Mouse (Mus musculus): ENCODE measurements around the gene Ckap2l.

Ckap2l gene

DNA sequence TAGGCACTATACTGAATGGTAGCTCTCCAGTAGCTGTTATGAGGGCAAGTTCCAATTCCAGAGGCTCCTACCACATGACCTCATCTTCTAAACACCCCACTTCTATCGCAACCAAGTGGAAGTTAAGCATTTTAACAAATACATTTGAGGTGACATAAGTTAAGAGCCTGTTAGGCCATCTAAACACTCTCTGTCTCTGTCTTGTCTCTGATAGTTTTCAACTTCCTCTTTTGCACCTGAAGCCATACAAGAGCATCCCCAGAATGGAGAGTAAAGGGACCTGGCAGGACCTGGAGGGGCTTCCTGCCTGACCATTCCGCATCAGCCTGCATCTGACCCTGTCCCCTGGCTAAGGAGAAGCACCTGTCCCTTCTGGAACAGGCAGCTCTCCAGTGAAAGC, 62.3 kb downstream of the Ckap2l start:
- DNase-seq (ENCODE audit: inconsistent ontology term): no peak

DNA sequence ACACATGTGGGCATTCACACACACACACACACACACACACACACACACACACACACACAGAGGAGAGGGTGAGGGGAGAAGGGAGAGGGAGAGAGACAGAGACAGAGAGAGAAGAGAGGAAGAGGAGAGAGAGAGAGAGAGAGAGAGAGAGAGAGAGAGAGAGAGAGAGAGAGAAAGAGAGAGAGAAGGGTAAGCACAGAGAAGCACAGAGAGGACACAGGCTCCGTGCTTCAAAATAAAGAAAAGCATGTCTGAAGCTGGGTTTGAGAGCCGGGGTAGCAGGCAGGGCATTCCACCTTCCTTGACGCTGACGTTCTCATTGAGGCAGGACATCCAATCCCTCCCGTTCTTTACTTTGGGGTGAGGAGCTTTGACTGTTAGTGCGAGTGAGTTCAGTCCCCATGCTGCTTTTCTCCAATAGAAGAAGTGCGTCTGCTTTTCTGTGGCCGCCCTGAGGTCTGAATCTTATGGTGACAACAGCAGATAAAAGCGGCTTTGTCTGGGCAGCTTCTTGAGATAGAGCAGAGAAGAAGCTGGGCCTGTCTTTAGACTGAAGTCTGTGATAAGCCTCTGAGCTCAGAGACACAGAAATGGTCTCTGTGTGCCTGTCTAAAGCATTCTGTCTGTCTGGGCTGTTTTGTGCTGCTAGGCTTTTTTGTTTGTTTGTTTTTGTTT, 63.1 kb downstream of the Ckap2l start:
- DNase-seq (ENCODE audit: inconsistent ontology term): no peak

DNA sequence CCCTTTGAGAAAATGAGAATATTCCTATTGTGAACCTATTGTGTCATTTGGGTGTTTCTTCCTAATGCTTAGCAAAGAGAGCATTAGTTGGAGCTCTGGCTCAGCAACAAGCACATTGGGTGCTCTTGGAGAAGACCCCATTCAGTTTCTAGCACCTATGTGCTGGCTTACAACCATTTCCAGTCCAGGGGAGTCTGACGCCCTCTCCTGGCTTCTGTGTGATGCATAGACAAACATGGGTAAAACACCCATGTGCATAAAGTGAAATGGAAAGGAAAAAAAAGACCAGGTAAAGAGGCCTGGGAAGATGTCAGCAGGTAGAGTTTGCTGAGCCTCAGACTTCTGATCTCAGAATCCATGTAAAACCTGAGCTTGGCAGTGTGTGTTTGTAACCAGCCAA, 63.8 kb downstream of the Ckap2l start:
- no peak for DNase-seq (ENCODE audit: inconsistent ontology term)

DNA sequence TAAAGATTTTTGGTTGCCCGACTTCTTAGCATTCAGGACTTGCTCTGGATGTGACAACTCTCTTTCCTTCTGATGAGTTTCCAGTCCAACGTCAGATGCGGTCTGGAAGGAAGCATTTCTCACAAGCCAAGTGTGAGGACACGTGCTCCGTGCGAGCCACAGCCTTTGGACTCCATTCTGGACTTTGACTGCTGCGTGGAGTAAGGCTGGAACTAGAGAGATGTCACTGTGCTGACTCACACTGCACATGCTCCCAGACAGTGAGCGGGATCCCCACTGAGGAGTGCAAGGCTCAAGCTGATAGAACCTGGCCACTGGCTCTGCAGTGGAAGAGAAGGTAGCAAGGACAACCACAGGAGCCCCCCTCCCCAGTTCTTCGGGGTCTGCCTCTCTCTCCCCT, 64.5 kb downstream of the Ckap2l start:
- no peak for DNase-seq (ENCODE audit: inconsistent ontology term)

DNA sequence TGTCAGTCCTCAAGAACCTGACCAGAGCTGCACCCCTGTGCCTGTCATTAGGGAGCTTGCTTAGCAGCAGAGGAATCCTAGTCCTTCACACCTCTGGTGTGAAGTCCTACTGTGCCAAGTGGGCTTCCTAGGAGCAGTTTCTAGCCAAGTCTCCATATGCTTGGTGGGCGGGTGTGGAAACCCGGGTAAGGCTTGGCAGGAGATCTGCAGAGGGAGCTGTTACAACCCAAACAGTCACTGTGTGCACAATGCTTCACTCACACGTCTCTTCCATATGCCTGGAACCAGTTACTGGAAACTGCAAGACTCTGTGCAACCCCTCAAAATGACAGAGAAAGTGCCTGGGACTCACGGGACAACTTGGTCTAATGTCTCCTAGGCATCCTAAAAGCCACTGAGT, 65.0 kb downstream of the Ckap2l start:
- no peak for DNase-seq (ENCODE audit: inconsistent ontology term)

DNA sequence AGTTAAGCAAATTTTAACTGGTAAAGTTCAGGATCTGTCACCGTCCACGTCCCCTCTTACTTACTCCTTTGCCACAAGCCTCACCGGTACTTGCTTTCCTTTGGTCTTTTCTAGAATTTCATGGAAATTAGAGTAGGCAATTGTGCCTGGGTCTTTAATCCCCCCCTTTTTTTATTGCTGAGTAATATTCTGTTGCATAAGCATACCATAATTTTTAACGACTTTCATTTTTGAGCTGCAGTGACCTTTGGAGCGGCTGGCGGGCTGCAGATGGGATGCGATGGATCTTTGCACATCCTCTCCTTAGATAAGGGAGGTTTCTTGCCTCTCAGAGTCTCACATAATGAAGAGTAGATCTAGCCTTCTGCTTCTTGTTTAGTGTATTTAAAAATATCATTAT, 67.7 kb downstream of the Ckap2l start:
- DNase-seq (ENCODE audit: inconsistent ontology term): no peak

DNA sequence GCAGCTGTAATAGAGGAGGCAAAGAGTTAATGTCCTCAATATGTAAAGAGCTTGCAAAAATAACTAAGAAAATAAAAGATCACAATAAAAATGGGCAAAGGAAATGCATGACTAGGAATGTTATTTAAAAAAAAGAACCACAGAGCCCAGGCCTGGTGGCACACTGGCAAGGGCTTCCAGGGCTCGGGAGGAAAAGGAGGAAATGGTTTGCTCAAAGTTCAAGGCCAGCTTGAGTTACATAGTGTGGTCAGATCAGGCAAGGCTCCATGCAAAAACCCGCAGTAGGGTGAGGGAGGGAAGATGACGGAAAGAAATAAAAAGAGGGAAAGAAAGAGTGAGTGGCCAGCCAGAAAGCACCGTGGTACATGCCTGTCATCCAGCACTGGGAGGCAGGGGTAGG, 68.4 kb downstream of the Ckap2l start:
- DNase-seq (ENCODE audit: inconsistent ontology term): no peak

DNA sequence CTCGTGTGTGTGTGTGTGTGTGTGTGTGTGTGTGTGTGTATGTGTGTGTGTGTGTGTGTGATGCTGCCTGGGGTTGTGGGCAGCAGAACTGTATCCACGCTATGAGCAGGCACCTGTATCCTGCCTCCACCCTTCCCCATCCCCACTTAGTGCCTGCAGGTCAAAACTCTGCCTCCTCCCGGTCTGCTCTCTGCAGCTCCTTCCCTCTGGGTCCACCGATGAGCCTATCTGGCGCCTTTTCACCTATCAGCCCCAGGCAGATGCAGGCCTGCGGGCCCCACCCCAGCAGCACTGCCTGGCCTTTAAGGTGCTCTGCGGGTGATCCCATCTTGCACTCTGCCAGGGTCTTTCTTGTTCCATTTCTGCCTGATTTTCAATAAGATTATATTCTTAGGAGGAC, 69.3 kb downstream of the Ckap2l start:
- DNase-seq (ENCODE audit: inconsistent ontology term): no peak

DNA sequence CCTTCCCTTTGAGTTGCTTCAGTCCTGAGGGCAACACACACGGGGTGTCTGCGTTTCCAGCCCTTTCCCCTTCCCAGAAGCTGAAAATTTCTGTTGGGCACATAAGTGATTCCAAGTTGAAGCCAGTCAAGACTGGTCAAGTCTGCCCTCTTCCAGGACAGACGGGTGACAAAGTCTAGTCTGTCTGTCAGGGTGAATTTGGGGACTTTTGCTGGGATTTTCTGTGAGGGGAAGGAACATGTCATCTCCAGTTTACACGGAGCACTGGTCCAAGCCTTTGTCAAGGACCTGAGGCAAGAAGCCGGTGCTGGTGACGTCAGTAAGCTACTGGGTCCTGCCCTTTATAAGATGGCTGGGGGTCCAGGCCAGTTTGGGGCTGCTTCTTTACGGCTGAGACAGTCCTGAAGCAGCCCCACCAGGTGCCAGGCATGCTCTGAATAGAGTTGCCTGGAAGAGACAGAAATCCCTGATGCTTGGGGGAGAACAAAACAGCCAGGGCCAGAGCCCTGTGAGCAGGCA, 69.9 kb downstream of the Ckap2l start:
- DNase-seq (ENCODE audit: inconsistent ontology term): no peak

DNA sequence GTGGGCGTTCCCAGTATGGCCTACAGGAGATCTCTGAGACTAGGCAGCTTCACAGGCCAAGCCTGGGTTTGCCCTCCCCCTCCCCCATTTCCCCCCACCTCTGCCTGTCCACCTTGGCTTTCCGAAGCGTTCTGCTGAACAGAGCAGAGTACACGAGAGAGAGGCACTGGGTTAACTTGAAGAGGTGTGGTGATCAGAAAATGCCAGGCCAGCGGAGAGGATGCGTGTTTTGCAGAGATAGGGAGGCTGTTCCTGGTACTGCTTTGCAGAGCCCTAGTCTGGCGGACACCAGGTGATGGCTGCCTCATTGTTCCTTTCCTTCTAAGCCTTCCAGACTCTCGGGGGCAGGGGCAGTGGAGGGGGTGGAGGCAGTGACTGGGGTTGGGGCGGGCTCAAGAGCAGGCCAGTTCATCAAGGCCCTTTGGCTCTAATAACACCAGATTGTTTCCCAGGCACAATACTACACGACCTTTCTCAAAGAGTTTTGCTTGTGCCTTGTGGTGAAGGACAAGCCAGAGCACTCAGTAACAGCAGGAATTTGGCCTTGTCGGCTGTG, 70.6 kb downstream of the Ckap2l start:
- DNase-seq (ENCODE audit: inconsistent ontology term): no peak

DNA sequence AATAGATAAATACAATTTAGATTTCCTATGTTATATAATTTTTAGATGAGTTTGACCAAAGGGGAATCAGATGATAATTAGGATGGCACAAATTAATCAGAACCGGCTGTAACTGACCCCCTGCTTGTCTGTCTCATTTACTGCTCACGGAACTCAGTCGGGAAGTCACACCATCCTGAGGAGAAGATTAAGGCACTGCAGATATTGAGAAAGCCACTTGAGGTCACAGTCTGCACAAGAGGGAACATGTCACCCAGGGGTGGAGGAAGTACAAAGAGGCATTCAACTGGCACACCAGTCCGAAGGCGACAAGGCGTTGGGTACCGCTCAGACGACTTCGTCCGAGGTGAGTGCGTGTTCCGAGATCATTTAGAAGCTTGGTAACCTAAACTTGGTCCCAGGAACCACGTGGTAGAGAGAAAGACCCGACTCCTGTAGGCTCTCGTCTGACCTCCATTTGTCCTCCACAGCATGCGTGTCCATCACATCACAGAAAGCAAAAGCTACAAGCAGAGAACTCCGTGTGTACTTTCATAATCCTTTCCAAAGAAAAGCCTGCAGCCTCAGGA, 71.7 kb downstream of the Ckap2l start:
- no peak for DNase-seq (ENCODE audit: inconsistent ontology term)

DNA sequence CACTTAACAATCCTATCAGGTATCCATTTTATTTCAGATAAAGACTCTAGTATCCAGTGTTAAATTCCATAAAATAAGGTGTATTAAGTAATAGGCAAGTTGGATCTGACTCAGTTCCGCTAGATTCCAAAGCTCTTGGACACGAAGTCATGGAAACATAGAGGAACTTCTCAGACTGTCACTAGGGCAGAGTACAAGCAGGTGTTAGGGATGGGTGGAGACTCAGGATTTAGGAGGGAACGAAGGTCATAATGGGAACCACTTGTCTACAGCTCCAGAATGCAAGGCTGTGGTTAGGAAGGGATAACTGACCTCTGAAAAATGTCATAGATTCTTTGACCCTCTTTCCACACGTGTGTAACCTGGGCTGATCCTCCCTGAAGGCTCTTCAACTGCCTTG, 72.8 kb downstream of the Ckap2l start:
- no peak for DNase-seq (ENCODE audit: inconsistent ontology term)

DNA sequence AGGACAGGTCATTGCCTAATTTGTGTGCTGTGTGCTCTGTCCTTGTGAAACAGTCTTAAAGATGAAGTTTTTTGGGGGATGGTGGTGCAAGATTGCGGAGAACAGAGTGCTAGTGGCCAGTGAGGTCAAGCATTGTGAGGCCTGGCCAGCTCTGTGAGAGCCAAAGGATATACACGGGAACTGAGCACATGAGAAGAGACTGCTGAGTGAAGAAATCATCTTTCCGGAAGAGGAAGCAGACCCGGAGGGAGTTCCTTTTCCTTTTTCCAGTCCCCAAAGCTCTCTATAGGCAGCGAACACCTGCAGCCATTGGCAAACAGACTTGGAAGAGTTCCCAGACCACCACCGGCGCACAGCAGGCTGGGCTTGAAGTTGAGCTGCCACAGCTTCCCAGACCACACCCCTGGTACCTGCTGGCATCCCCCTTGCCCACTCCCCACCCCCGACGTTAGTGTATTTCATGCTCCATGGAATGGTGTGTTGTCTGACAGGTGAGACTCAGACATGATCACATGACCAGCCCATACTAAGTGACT, 75.8 kb downstream of the Ckap2l start:
- no peak for DNase-seq (ENCODE audit: inconsistent ontology term)

DNA sequence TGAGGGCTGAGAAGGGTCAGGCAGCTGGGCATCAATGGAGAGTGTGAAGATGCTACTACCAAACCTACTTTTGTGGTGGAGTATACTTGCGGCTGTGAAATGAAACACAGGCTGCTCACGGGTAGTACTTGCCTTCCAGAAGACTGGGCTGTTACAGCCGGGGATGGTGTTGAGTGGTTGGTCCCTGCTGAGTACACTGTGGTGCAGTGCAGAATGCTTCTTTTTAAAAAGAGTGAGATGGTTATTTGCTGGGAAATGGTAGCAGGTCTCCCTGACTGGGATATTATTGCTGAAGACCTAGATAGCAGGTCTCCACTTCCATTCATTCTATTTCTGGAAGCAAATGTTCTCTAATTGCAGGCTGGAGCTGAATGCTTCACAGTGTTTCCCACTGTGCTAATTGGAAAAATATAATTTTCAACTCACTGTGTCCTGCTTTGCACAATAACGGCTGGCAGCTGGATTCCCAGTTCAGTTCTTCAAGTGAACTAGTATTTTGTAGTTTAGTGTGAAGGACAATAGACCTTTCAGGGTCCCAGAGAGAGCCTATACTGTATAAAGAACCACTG, 78.4 kb downstream of the Ckap2l start:
- peak; percentile 55 for DNase-seq (ENCODE audit: inconsistent ontology term)
